Mouse (Mus musculus) G1E (cell line): Measurements from ENCODE around the gene Megf6. TPM values are rescaled to one million over a fixed set of nuclear protein-coding genes. Genes with fewer than 3 reads are reported as not detected.

Experiments used
- ATAC-seq: 2 replicates; pipeline ENCODE4 v1.8.0; 2016; ENCODE audit warnings: mild to moderate bottlenecking; ENCODE audit not compliant: insufficient number of reproducible peaks, poor library complexity, low FRiP score, severe bottlenecking; ENCODE audit errors: extremely low read depth
- DNase-seq: peaks from one replicate; pipeline ENCODE4 v3.0.0; 2012; ENCODE audit warnings: low spot score
- H3K27me3 ChIP-seq: 2 replicates; pipeline ENCODE4 v1.6.1; 2012; ENCODE audit warnings: mild to moderate bottlenecking, low read length, inconsistent platforms; ENCODE audit not compliant: insufficient read depth
- H3K36me3 ChIP-seq: replicated peaks from 2 replicates; pipeline ENCODE3; 2012; ENCODE audit warnings: mild to moderate bottlenecking, inconsistent platforms
- H3K4me1 ChIP-seq: 2 replicates; pipeline ENCODE4 v1.6.1; 2012; ENCODE audit warnings: low read depth, low read length, inconsistent platforms, mixed read lengths; ENCODE audit not compliant: insufficient read depth
- H3K4me3 ChIP-seq: 2 replicates; pipeline ENCODE4 v1.5.1; 2012; ENCODE audit warnings: low read depth, mild to moderate bottlenecking, inconsistent platforms, low read length, moderate library complexity, mixed read lengths
- H3K9me3 ChIP-seq: replicated peaks from 2 replicates; pipeline ENCODE4 v1.6.1; 2012; ENCODE audit warnings: inconsistent platforms
- CTCF ChIP-seq: IDR thresholded peaks from 2 replicates; pipeline ENCODE4 v1.5.1; 2012; ENCODE audit warnings: low read depth, low read length, inconsistent platforms, mixed read lengths
- GATA1 ChIP-seq: IDR thresholded peaks from 2 replicates; pipeline ENCODE4 v1.6.1; 2012; ENCODE audit warnings: borderline replicate concordance, low read length, inconsistent platforms, mixed read lengths
- GATA2 ChIP-seq: IDR thresholded peaks from 2 replicates; pipeline ENCODE4 v1.6.1; 2012; ENCODE audit warnings: low read depth, low read length, inconsistent platforms, borderline replicate concordance
- POLR2AphosphoS5 ChIP-seq: IDR thresholded peaks from 2 replicates; pipeline ENCODE4 v1.6.1; 2012; ENCODE audit warnings: low read depth, low read length, inconsistent platforms; ENCODE audit not compliant: insufficient replicate concordance
- TAL1 ChIP-seq: conservative IDR thresholded peaks from 2 replicates; pipeline ENCODE4 v1.6.1; 2012; ENCODE audit warnings: low read depth, low read length, inconsistent platforms, mixed read lengths
- polyA plus RNA-seq: library from polyadenylated mRNA; stranded (reverse); fragments of >175 nt; gene quantifications from 2 replicates; pipeline ENCODE4 v1.2.3, GENCODE M21; 2012
- total RNA-seq, 2 experiments: library from RNA; stranded (forward) in 1 of 2; stranded (reverse) in 1 of 2; fragments of 200-1000 nt in 1 of 2; fragments of >200 nt in 1 of 2; fragmentation: Nextera tagmentation in 1 of 2; gene quantifications; 2 replicates each; pipeline ENCODE4 v1.2.3; 2014 to 2017

Gene Megf6
- total and polyA plus RNA-seq, 3 experiments: 0.01 to 0.05 TPM; not detected in 1

- H3K27me3 ChIP-seq: no peaks in the 10 kb centered on the region
- peaks cover 100% of the 10 kb centered on the region for H3K9me3 ChIP-seq
- TF ChIP-seq GATA1 (no peak), TAL1 (no peak), CTCF (no peak), POLR2AphosphoS5 (no peak), GATA2 (no peak)
- no peaks in the 10 kb centered on the region for H3K4me1 ChIP-seq
- H3K36me3 ChIP-seq: no peaks in the 10 kb centered on the region
- DNase-seq (no peak), ATAC-seq (no peak)
- no peak overlapping the region for H3K4me3 ChIP-seq
Observed at GRCm38 (mm10) chr4:154283671-154284070, 113.1 kb downstream of the Megf6 start.

GRCm38 (mm10) chr4:154293735-154294201, 123.2 kb downstream of the Megf6 start:
- Histone ChIP-seq H3K9me3 (peaks cover 89% of the 10 kb centered on the region), H3K27me3 (no peaks in the 10 kb centered on the region), H3K36me3 (no peaks in the 10 kb centered on the region), H3K4me1 (no peaks in the 10 kb centered on the region), H3K4me3 (no peak overlapping the region)
- TF ChIP-seq GATA2 (no peak), TAL1 (no peak), GATA1 (no peak), CTCF (no peak), POLR2AphosphoS5 (no peak)
- no peak for ATAC-seq
- no peak for DNase-seq

GRCm38 (mm10) chr4:154294262-154294731, 123.8 kb downstream of the Megf6 start:
- DNase-seq (no peak), ATAC-seq (no peak)
- H3K4me1 ChIP-seq: no peaks in the 10 kb centered on the region
- H3K27me3 ChIP-seq: no peaks in the 10 kb centered on the region
- H3K4me3 ChIP-seq: no peak overlapping the region
- TF ChIP-seq GATA1 (no peak), POLR2AphosphoS5 (no peak), GATA2 (no peak)
- H3K36me3 ChIP-seq: no peaks in the 10 kb centered on the region
- peaks cover 89% of the 10 kb centered on the region for H3K9me3 ChIP-seq

GRCm38 (mm10) chr4:154297761-154298160, 127.2 kb downstream of the Megf6 start:
- Histone ChIP-seq H3K4me1 (no peaks in the 10 kb centered on the region), H3K27me3 (no peaks in the 10 kb centered on the region), H3K36me3 (no peaks in the 10 kb centered on the region), H3K4me3 (no peak overlapping the region), H3K9me3 (peaks cover 86% of the 10 kb centered on the region)
- ATAC-seq (no peak), DNase-seq (no peak)
- TF ChIP-seq GATA1 (no peak), GATA2 (no peak)

- H3K36me3 ChIP-seq: no peaks in the 10 kb centered on the region
- TF ChIP-seq CTCF (no peak), GATA2 (no peak), GATA1 (no peak), POLR2AphosphoS5 (no peak), TAL1 (no peak)
- no peaks in the 10 kb centered on the region for H3K4me1 ChIP-seq
- H3K4me3 ChIP-seq: peak overlapping the region; percentile 38; the same call in 1 of the 2 replicates
- peaks cover 76% of the 10 kb centered on the region for H3K9me3 ChIP-seq
- DNase-seq (no peak), ATAC-seq (no peak)
- H3K27me3 ChIP-seq: no peaks in the 10 kb centered on the region
Observed at GRCm38 (mm10) chr4:154299541-154300271, 129.2 kb downstream of the Megf6 start.

- ATAC-seq (peak; percentile 15; the same call in 1 of the 2 replicates), DNase-seq (no peak)
- H3K9me3 ChIP-seq: peaks cover 67% of the 10 kb centered on the region
- no peaks in the 10 kb centered on the region for H3K27me3 ChIP-seq
- no peaks in the 10 kb centered on the region for H3K36me3 ChIP-seq
- no peaks in the 10 kb centered on the region for H3K4me1 ChIP-seq
- TF ChIP-seq GATA1: no peak
- no peak for TF ChIP-seq TAL1
- no peak for TF ChIP-seq POLR2AphosphoS5
- no peak for TF ChIP-seq CTCF
- no peak for TF ChIP-seq GATA2
- H3K4me3 ChIP-seq: no peak within 1 kb of the TSS
Observed at GRCm38 (mm10) chr4:154301466-154301881, 130.9 kb downstream of the Megf6 start, which contains the start of gene Arhgef16. Gene Arhgef16 (minus strand): TSS chr4:154301676.
